Mouse (Mus musculus): ENCODE measurements at regions not wholly inside any gene's neighbourhood (a gene's known extent, or its start where the extent isn't known, plus 50 kb on each side); places are given as distances from the start of the nearest gene placed in this dataset.

GRCm38 (mm10) chr13:37484631-37485030, 139.6 kb downstream of the Ly86 start:
- no peaks in the 10 kb centered on the region for H3K27me3 ChIP-seq (ENCODE audit: control insufficient read depth, insufficient read depth, low read length)
- H3K36me3 ChIP-seq (ENCODE audit: control insufficient read depth, insufficient read depth, low read length) = no peaks in the 10 kb centered on the region
- no peak overlapping the region for H3K27ac ChIP-seq (ENCODE audit: control insufficient read depth, insufficient read depth, low read length)
- no peak overlapping the region for H3K4me3 ChIP-seq (ENCODE audit: control insufficient read depth, insufficient read depth, low read length)
- 77% methylated on average over 4 of the region's 4 CpGs for WGBS
- DNase-seq = no peak
- peaks cover 14% of the 10 kb centered on the region for H3K4me1 ChIP-seq (replicated peaks; ENCODE audit: control insufficient read depth, insufficient read depth, low read length)
- no peak for TF ChIP-seq POLR2A (IDR thresholded peaks at IDR 0.05; ENCODE audit: control insufficient read depth, extremely low read depth, insufficient read depth, low read length, poor library complexity)
- no peak for TF ChIP-seq CTCF (IDR thresholded peaks at IDR 0.05; ENCODE audit: borderline replicate concordance, control insufficient read depth, extremely low read depth, insufficient read depth, low read length, poor library complexity)

GRCm38 (mm10) chr13:37492115-37493001, 147.3 kb downstream of the Ly86 start:
- H3K27me3 ChIP-seq (ENCODE audit: control insufficient read depth, insufficient read depth, low read length) = no peaks in the 10 kb centered on the region
- DNase-seq = no peak
- no peaks in the 10 kb centered on the region for H3K36me3 ChIP-seq (ENCODE audit: control insufficient read depth, insufficient read depth, low read length)
- WGBS = 75% methylated on average over 11 of the region's 11 CpGs
- no peaks in the 10 kb centered on the region for H3K4me1 ChIP-seq (replicated peaks; ENCODE audit: control insufficient read depth, insufficient read depth, low read length)
- no peak overlapping the region for H3K27ac ChIP-seq (ENCODE audit: control insufficient read depth, insufficient read depth, low read length)
- TF ChIP-seq CTCF (IDR thresholded peaks at IDR 0.05; ENCODE audit: borderline replicate concordance, control insufficient read depth, extremely low read depth, insufficient read depth, low read length, poor library complexity) (no peak), POLR2A (IDR thresholded peaks at IDR 0.05; ENCODE audit: control insufficient read depth, extremely low read depth, insufficient read depth, low read length, poor library complexity) (no peak)
- no peak overlapping the region for H3K4me3 ChIP-seq (ENCODE audit: control insufficient read depth, insufficient read depth, low read length)

- H3K27ac ChIP-seq (ENCODE audit: control insufficient read depth, insufficient read depth, low read length) = no peak overlapping the region
- no peak for DNase-seq
- WGBS = 100% methylated on average over 1 of the region's 1 CpGs
Measured at GRCm38 (mm10) chr13:37493331-37493730, 148.3 kb downstream of the Ly86 start.

GRCm38 (mm10) chr13:37495272-37495932, 150.4 kb downstream of the Ly86 start:
- DNase-seq = no peak
- Histone ChIP-seq H3K36me3 (ENCODE audit: control insufficient read depth, insufficient read depth, low read length) (no peaks in the 10 kb centered on the region), H3K27me3 (ENCODE audit: control insufficient read depth, insufficient read depth, low read length) (no peaks in the 10 kb centered on the region), H3K27ac (ENCODE audit: control insufficient read depth, insufficient read depth, low read length) (no peak overlapping the region), H3K4me3 (ENCODE audit: control insufficient read depth, insufficient read depth, low read length) (no peak overlapping the region), H3K4me1 (replicated peaks; ENCODE audit: control insufficient read depth, insufficient read depth, low read length) (no peaks in the 10 kb centered on the region)
- TF ChIP-seq POLR2A (IDR thresholded peaks at IDR 0.05; ENCODE audit: control insufficient read depth, extremely low read depth, insufficient read depth, low read length, poor library complexity) (no peak), CTCF (IDR thresholded peaks at IDR 0.05; ENCODE audit: borderline replicate concordance, control insufficient read depth, extremely low read depth, insufficient read depth, low read length, poor library complexity) (no peak)
- WGBS = 98% methylated on average over 8 of the region's 8 CpGs

More at GRCm38 (mm10) chr13:37493331-37493730, 148.3 kb downstream of the Ly86 start:
- no peaks in the 10 kb centered on the region for H3K36me3 ChIP-seq (ENCODE audit: control insufficient read depth, insufficient read depth, low read length)
- H3K4me3 ChIP-seq (ENCODE audit: control insufficient read depth, insufficient read depth, low read length) = no peak overlapping the region
- no peak for TF ChIP-seq CTCF (IDR thresholded peaks at IDR 0.05; ENCODE audit: borderline replicate concordance, control insufficient read depth, extremely low read depth, insufficient read depth, low read length, poor library complexity)
- H3K4me1 ChIP-seq (replicated peaks; ENCODE audit: control insufficient read depth, insufficient read depth, low read length) = no peaks in the 10 kb centered on the region
- no peaks in the 10 kb centered on the region for H3K27me3 ChIP-seq (ENCODE audit: control insufficient read depth, insufficient read depth, low read length)

GRCm38 (mm10) chr13:37497986-37498385, 153.0 kb downstream of the Ly86 start:
- DNase-seq = no peak
- TF ChIP-seq CTCF (IDR thresholded peaks at IDR 0.05; ENCODE audit: borderline replicate concordance, control insufficient read depth, extremely low read depth, insufficient read depth, low read length, poor library complexity) (no peak), POLR2A (IDR thresholded peaks at IDR 0.05; ENCODE audit: control insufficient read depth, extremely low read depth, insufficient read depth, low read length, poor library complexity) (no peak)
- no peak overlapping the region for H3K27ac ChIP-seq (ENCODE audit: control insufficient read depth, insufficient read depth, low read length)
- H3K4me3 ChIP-seq (ENCODE audit: control insufficient read depth, insufficient read depth, low read length) = no peak overlapping the region
- H3K4me1 ChIP-seq (replicated peaks; ENCODE audit: control insufficient read depth, insufficient read depth, low read length) = no peaks in the 10 kb centered on the region
- no peaks in the 10 kb centered on the region for H3K27me3 ChIP-seq (ENCODE audit: control insufficient read depth, insufficient read depth, low read length)
- WGBS = 71% methylated on average over 3 of the region's 3 CpGs
- H3K36me3 ChIP-seq (ENCODE audit: control insufficient read depth, insufficient read depth, low read length) = no peaks in the 10 kb centered on the region

GRCm38 (mm10) chr13:37500668-37501286, 155.8 kb downstream of the Ly86 start:
- TF ChIP-seq CTCF (IDR thresholded peaks at IDR 0.05; ENCODE audit: borderline replicate concordance, control insufficient read depth, extremely low read depth, insufficient read depth, low read length, poor library complexity) (no peak), POLR2A (IDR thresholded peaks at IDR 0.05; ENCODE audit: control insufficient read depth, extremely low read depth, insufficient read depth, low read length, poor library complexity) (no peak)
- no peak overlapping the region for H3K4me3 ChIP-seq (ENCODE audit: control insufficient read depth, insufficient read depth, low read length)
- H3K27me3 ChIP-seq (ENCODE audit: control insufficient read depth, insufficient read depth, low read length) = no peaks in the 10 kb centered on the region
- DNase-seq = no peak
- H3K27ac ChIP-seq (ENCODE audit: control insufficient read depth, insufficient read depth, low read length) = no peak overlapping the region
- H3K4me1 ChIP-seq (replicated peaks; ENCODE audit: control insufficient read depth, insufficient read depth, low read length) = peaks cover 15% of the 10 kb centered on the region
- 85% methylated on average over 4 of the region's 4 CpGs for WGBS
- no peaks in the 10 kb centered on the region for H3K36me3 ChIP-seq (ENCODE audit: control insufficient read depth, insufficient read depth, low read length)
